21 mouse cellular contexts compared by ENCODE assay signal in the genomic region with DNA sequence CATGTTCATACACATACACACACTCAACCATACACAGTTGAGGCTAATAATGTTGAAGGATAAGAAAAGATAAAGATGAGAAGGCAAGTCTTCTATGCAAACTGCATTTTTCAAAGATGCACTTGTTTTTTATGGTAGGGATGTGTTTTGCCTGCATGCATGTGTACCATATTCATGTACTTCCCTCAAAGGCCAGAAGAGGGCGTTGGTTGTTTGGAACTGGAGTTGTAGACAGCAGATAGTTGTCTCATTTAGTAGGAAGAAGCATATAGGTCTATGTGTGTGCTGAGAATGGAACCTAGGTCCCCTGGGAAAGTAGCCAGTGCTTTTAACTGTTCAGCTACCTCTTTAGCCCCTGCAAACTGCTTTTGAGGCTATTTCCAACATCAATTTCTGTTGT.
A peak's percentile ranks its signal among the peaks of the same experiment; 100 is the strongest.
DNase-seq lines count a peak whose midpoint lies in the region; ATAC-seq and TF ChIP-seq lines count a peak whose summit lies in the region.
"Had no signal": no experiment of that assay in that cellular context is flagged by ENCODE, and none has a peak within 500 bp of the region (broad histone marks: within the 10 kb centered on the region; RNA-seq: fewer than 3 reads in every experiment).

No protein-coding gene starts in this region.

- peak; percentile 36 for TF ChIP-seq RAD21 in CH12.LX (IDR thresholded peaks at IDR 0.05; ENCODE audit: low read depth, low read length)

- H3K36me3 ChIP-seq in forebrain, postnatal 0 days (ENCODE audit: insufficient read depth): no peaks in the 10 kb centered on the region
- no peaks in the 10 kb centered on the region for H3K36me3 ChIP-seq in forebrain, embryonic 15.5 days
- no peaks in the 10 kb centered on the region for H3K36me3 ChIP-seq in liver, embryonic 14.5 days (replicated peaks; ENCODE audit: control insufficient read depth, insufficient read depth, low read depth)
- no peaks in the 10 kb centered on the region for H3K36me3 ChIP-seq in liver, embryonic 12.5 days
- H3K36me3 ChIP-seq in CH12.LX (replicated peaks in 1 of 2; ENCODE audit: control insufficient read depth in 1 of 2, insufficient read depth in 1 of 2, low read length in 1 of 2): no peaks in the 10 kb centered on the region
- H3K36me3 ChIP-seq in limb, embryonic 10.5 days: no peaks in the 10 kb centered on the region
- H3K36me3 ChIP-seq: embryonic facial prominence, embryonic 10.5 days; hindbrain, embryonic 13.5 days; kidney, embryonic 15.5 days; lung, embryonic 15.5 days; midbrain, embryonic 12.5 days had no signal

- dilution Hi-C loops in CH12.LX (cut with MboI; ENCODE audit: extremely low pct_ligation_motif_present, extremely low pct_unique_long_range_greater_than_20kb, low sequenced_read_pairs): no loop called here

- H3K4me1 ChIP-seq in forebrain, postnatal 0 days (ENCODE audit: insufficient read depth): no peaks in the 10 kb centered on the region
- H3K4me1 ChIP-seq in forebrain, embryonic 15.5 days: peaks cover 2% of the 10 kb centered on the region; the same call in 1 of the 2 replicates
- no peaks in the 10 kb centered on the region for H3K4me1 ChIP-seq in liver, embryonic 14.5 days (replicated peaks; ENCODE audit: control insufficient read depth in 2 of 2, insufficient read depth in 2 of 2, low read length in 1 of 2)
- 0 out of 2 replicates have a peak, but pooled peaks cover 5% of the 10 kb centered on the region for H3K4me1 ChIP-seq in liver, embryonic 12.5 days
- peaks cover 0 to 10% of the 10 kb centered on the region in 2 experiments; a peak in 2 of 4 replicates for H3K4me1 ChIP-seq in CH12.LX (ENCODE audit: control insufficient read depth in 1 of 2, insufficient read depth in 2 of 2)
- H3K4me1 ChIP-seq in limb, embryonic 10.5 days: peaks cover 13% of the 10 kb centered on the region

- CTCF ChIA-PET in Patski (lab: Charles Lee): interaction anchor here (1.3 kb wide), 1 partner anchor 10 kb away, joined by 4 read pairs; no protein-coding TSS in a partner anchor

- H3K9me3 ChIP-seq in forebrain, postnatal 0 days (ENCODE audit: low read length): no peaks in the 10 kb centered on the region
- no peaks in the 10 kb centered on the region for H3K9me3 ChIP-seq in forebrain, embryonic 15.5 days
- no peaks in the 10 kb centered on the region for H3K9me3 ChIP-seq in liver, embryonic 14.5 days (ENCODE audit: control insufficient read depth, low read length)
- H3K9me3 ChIP-seq in liver, embryonic 12.5 days (replicated peaks): no peaks in the 10 kb centered on the region
- H3K9me3 ChIP-seq in CH12.LX (replicated peaks; ENCODE audit: low read length): peaks cover 3% of the 10 kb centered on the region
- H3K9me3 ChIP-seq in limb, embryonic 10.5 days (replicated peaks): no peaks in the 10 kb centered on the region
- H3K9me3 ChIP-seq: embryonic facial prominence, embryonic 10.5 days; hindbrain, embryonic 13.5 days; kidney, embryonic 15.5 days; lung, embryonic 15.5 days; midbrain, embryonic 12.5 days had no signal

- no peak overlapping the region for H3K4me2 ChIP-seq in forebrain, postnatal 0 days (ENCODE audit: low read depth)
- H3K4me2 ChIP-seq in forebrain, embryonic 15.5 days (replicated peaks): no peak overlapping the region
- no peak overlapping the region for H3K4me2 ChIP-seq in liver, embryonic 14.5 days (ENCODE audit: low read depth)
- H3K4me2 ChIP-seq in liver, embryonic 12.5 days: no peak overlapping the region
- H3K4me2 ChIP-seq in CH12.LX (ENCODE audit: insufficient read depth, low read depth, poor library complexity, severe bottlenecking): no peak overlapping the region
- H3K4me2 ChIP-seq: hindbrain, embryonic 13.5 days; kidney, embryonic 15.5 days; liver, embryonic 11.5 days; lung, embryonic 15.5 days; midbrain, embryonic 12.5 days had no signal

- 6% methylated on average over 1 of the region's 1 CpGs for WGBS in forebrain, postnatal 0 days
- WGBS in forebrain, embryonic 15.5 days: 3% methylated on average over 1 of the region's 1 CpGs
- 0% methylated on average over 1 of the region's 1 CpGs for WGBS in liver, embryonic 14.5 days (ENCODE audit: insufficient replicate concordance)
- 0% methylated on average over 1 of the region's 1 CpGs for WGBS in liver, embryonic 12.5 days (ENCODE audit: insufficient replicate concordance)
- 5% methylated on average over 1 of the region's 1 CpGs for WGBS in limb, embryonic 10.5 days

- no peaks in the 10 kb centered on the region for H3K79me2 ChIP-seq in CH12.LX (replicated peaks; ENCODE audit: control insufficient read depth, extremely low read depth, insufficient read depth, poor library complexity, severe bottlenecking)

- no peak for ATAC-seq in forebrain, postnatal 0 days
- ATAC-seq in forebrain, embryonic 15.5 days (replicated peaks): no peak
- no peak for ATAC-seq in liver, embryonic 14.5 days (ENCODE audit: insufficient read depth)
- ATAC-seq in liver, embryonic 12.5 days: no peak
- no peak for ATAC-seq in Patski
- ATAC-seq: forebrain, embryonic 16.5 days had no signal

- no peak for TF ChIP-seq POLR2A in CH12.LX (IDR thresholded peaks at IDR 0.05; ENCODE audit: low read depth, low read length)

- H3K4me3 ChIP-seq in forebrain, postnatal 0 days (ENCODE audit: low read depth, low read length): no peak overlapping the region
- H3K4me3 ChIP-seq in forebrain, embryonic 15.5 days: no peak overlapping the region
- no peak overlapping the region for H3K4me3 ChIP-seq in liver, embryonic 14.5 days (ENCODE audit: insufficient read depth in 1 of 2, low read depth in 2 of 2, low read length in 2 of 2)
- H3K4me3 ChIP-seq in liver, embryonic 12.5 days: no peak overlapping the region
- H3K4me3 ChIP-seq in CH12.LX (replicated peaks in 1 of 3; ENCODE audit: low read depth in 2 of 3, low read length in 2 of 3, poor library complexity in 1 of 3): no peak overlapping the region
- no peak overlapping the region for H3K4me3 ChIP-seq in limb, embryonic 10.5 days
- H3K4me3 ChIP-seq: embryonic facial prominence, embryonic 10.5 days; hindbrain, embryonic 13.5 days; kidney, embryonic 15.5 days; lung, embryonic 15.5 days; midbrain, embryonic 12.5 days had no signal

- no peak overlapping the region for H3K9ac ChIP-seq in forebrain, postnatal 0 days
- H3K9ac ChIP-seq in forebrain, embryonic 15.5 days (replicated peaks): no peak overlapping the region
- H3K9ac ChIP-seq in liver, embryonic 14.5 days (replicated peaks): no peak overlapping the region
- no peak overlapping the region for H3K9ac ChIP-seq in liver, embryonic 12.5 days
- H3K9ac ChIP-seq in CH12.LX (ENCODE audit: insufficient read depth, low read depth): no peak overlapping the region
- H3K9ac ChIP-seq: hindbrain, embryonic 13.5 days; kidney, embryonic 15.5 days; lung, embryonic 15.5 days; midbrain, embryonic 12.5 days had no signal

- no peak for TF ChIP-seq EP300 in liver, embryonic 14.5 days (IDR thresholded peaks at IDR 0.05; ENCODE audit: low read depth)
- no peak for TF ChIP-seq EP300 in CH12.LX (IDR thresholded peaks at IDR 0.05; ENCODE audit: low read length)

- in situ Hi-C loops in CH12.LX (cut with MboI; ENCODE audit: low pct_ligation_motif_present, low pct_unique_long_range_greater_than_20kb, low sequenced_read_pairs) (no loop called here), Patski (cut with MboI; ENCODE audit: low pct_unique_long_range_greater_than_20kb) (no loop called here)

- H3K27me3 ChIP-seq in forebrain, postnatal 0 days (ENCODE audit: insufficient read depth, low read length): no peaks in the 10 kb centered on the region
- no peaks in the 10 kb centered on the region for H3K27me3 ChIP-seq in forebrain, embryonic 15.5 days
- H3K27me3 ChIP-seq in liver, embryonic 14.5 days (ENCODE audit: control insufficient read depth, insufficient read depth, low read length): peaks cover 5% of the 10 kb centered on the region
- H3K27me3 ChIP-seq in liver, embryonic 12.5 days (replicated peaks): peaks cover 29% of the 10 kb centered on the region
- peaks cover 9% of the 10 kb centered on the region for H3K27me3 ChIP-seq in CH12.LX (replicated peaks)
- peaks cover 9% of the 10 kb centered on the region for H3K27me3 ChIP-seq in Patski
- H3K27me3 ChIP-seq in limb, embryonic 10.5 days (ENCODE audit: low read depth, poor library complexity, severe bottlenecking): peaks cover 27% of the 10 kb centered on the region

- POLR2A ChIA-PET in Patski (lab: Charles Lee): no interaction called here

- no peak for DNase-seq in forebrain, postnatal 0 days
- DNase-seq in liver, embryonic 14.5 days (ENCODE audit: low read depth in 3 of 3, low spot score in 3 of 3): no peak
- DNase-seq in CH12.LX (ENCODE audit: extremely low read depth) (peak; percentile 35), Patski (ENCODE audit: low read depth, low spot score) (no peak)
- no peak for DNase-seq in limb, embryonic 10.5 days (ENCODE audit: low spot score)
- no peak for DNase-seq in adrenal gland, adult 8-10 months
- DNase-seq: adrenal gland, postnatal 36 days; cerebellum, adult 11 months; cerebellum, adult 9-11 months; gastrocnemius, postnatal 25 days; right cerebral cortex, postnatal 14 days; thymus, postnatal 14 days had no signal

- no peak overlapping the region for H3K27ac ChIP-seq in forebrain, postnatal 0 days (ENCODE audit: low read depth, low read length)
- no peak overlapping the region for H3K27ac ChIP-seq in forebrain, embryonic 15.5 days (replicated peaks)
- no peak overlapping the region for H3K27ac ChIP-seq in liver, embryonic 14.5 days
- no peak overlapping the region for H3K27ac ChIP-seq in liver, embryonic 12.5 days
- no peak overlapping the region for H3K27ac ChIP-seq in CH12.LX (ENCODE audit: insufficient read depth, low read depth)
- H3K27ac ChIP-seq in limb, embryonic 10.5 days: no peak overlapping the region
- H3K27ac ChIP-seq: embryonic facial prominence, embryonic 10.5 days; hindbrain, embryonic 13.5 days; kidney, embryonic 15.5 days; lung, embryonic 15.5 days; midbrain, embryonic 12.5 days had no signal

- TF ChIP-seq CTCF in forebrain, postnatal 0 days (IDR thresholded peaks at IDR 0.05; ENCODE audit: low read depth): 0 out of 2 replicates have a peak, but pooled peaks have one; percentile 28
- peak; percentile 27; the same call in 1 of the 2 replicates for TF ChIP-seq CTCF in liver, embryonic 14.5 days (IDR thresholded peaks at IDR 0.05; ENCODE audit: low read depth)
- TF ChIP-seq CTCF in CH12.LX (conservative IDR thresholded peaks at IDR 0.05 in 1 of 2, IDR thresholded peaks at IDR 0.05 in 1 of 2; ENCODE audit: low read depth in 2 of 2, low read length in 2 of 2) (peak; percentile 35 to 57; a peak in 3 of 4 replicates), Patski (IDR thresholded peaks at IDR 0.05) (peak; percentile 40)

TF ChIP-seq in CH12.LX, 34 proteins besides CTCF, POLR2A, EP300 and RAD21:
- TF ChIP-seq SMC3 (IDR thresholded peaks at IDR 0.05; ENCODE audit: low read depth, low read length): peak; percentile 37; the same call in 1 of the 2 replicates
- no peak for TF ChIP-seq MEF2A (IDR thresholded peaks at IDR 0.05; ENCODE audit: borderline replicate concordance, low read depth, low read length)
- no peak for TF ChIP-seq ZKSCAN1 (IDR thresholded peaks at IDR 0.05; ENCODE audit: borderline replicate concordance, low read depth, low read length)
TF ChIP-seq in CH12.LX: peak in this region for 1.
